Mouse (Mus musculus): ENCODE data around the gene Ptprd.

- TF ChIP-seq CTCF (IDR thresholded peaks at IDR 0.05; ENCODE audit: insufficient read depth, low read depth, low read length), result no peak
- TF ChIP-seq POLR2A (IDR thresholded peaks at IDR 0.05; ENCODE audit: insufficient read depth, low read depth, low read length), result no peak
Measured at GRCm38 (mm10) chr4:76870971-76871370, 1340.8 kb downstream of the Ptprd start.

Measured in olfactory bulb, adult 2 months (tissue).